Mouse (Mus musculus) kidney, postnatal 0 days (tissue): Measurements from ENCODE around the gene 4930524J08Rik. TPM values are rescaled to one million over a fixed set of nuclear protein-coding genes. Genes with fewer than 3 reads are reported as not detected.

ENCODE experiments used
- ATAC-seq: fragments of 200-750 bp; cut with Nextera tagmentation; replicated peaks from 2 replicates; pipeline ENCODE4 v1.8.0; 2017; ENCODE audit warnings: low read depth, moderate number of reproducible peaks, moderate TSS enrichment, moderate library complexity; ENCODE audit not compliant: low FRiP score
- DNase-seq: peaks from one replicate; pipeline ENCODE4 v3.0.0-alpha.2; 2016; ENCODE audit warnings: low spot score
- H3K27ac ChIP-seq: fragments of 300-500 bp; sonication (generic); 2 replicates; pipeline ENCODE4 v1.5.1; 2014; ENCODE audit warnings: mild to moderate bottlenecking
- H3K27me3 ChIP-seq: fragments of 300-500 bp; sonication (generic); 2 replicates; pipeline ENCODE4 v1.6.1; 2014; ENCODE audit warnings: low read length, mixed read lengths; ENCODE audit not compliant: insufficient read depth
- H3K36me3 ChIP-seq: fragments of 300-500 bp; sonication (generic); 2 replicates; pipeline ENCODE4 v1.6.1; 2014; ENCODE audit warnings: low read length, mixed read lengths; ENCODE audit not compliant: insufficient read depth
- H3K4me1 ChIP-seq: fragments of 300-500 bp; sonication (generic); replicated peaks from 2 replicates; pipeline ENCODE4 v1.6.1; 2014; ENCODE audit warnings: antibody characterized with exemption, low read length, mixed read lengths; ENCODE audit not compliant: insufficient read depth
- H3K4me2 ChIP-seq: fragments of 300-500 bp; sonication (generic); 2 replicates; pipeline ENCODE4 v1.6.1; 2014; ENCODE audit warnings: mild to moderate bottlenecking, low read length, moderate library complexity, mixed read lengths
- H3K4me3 ChIP-seq: fragments of 300-500 bp; sonication (generic); replicated peaks from 2 replicates; pipeline ENCODE4 v1.5.1; 2014; ENCODE audit warnings: low read depth, low read length
- H3K9ac ChIP-seq: fragments of 300-500 bp; sonication (generic); 2 replicates; pipeline ENCODE4 v1.6.1; 2014; ENCODE audit warnings: low read depth, low read length
- H3K9me3 ChIP-seq: fragments of 300-500 bp; sonication (generic); replicated peaks from 2 replicates; pipeline ENCODE4 v1.6.1; 2016; ENCODE audit warnings: low read length, inconsistent platforms, mixed read lengths
- CTCF ChIP-seq: IDR thresholded peaks from 2 replicates; pipeline ENCODE4 v1.5.1; 2016; ENCODE audit warnings: antibody characterized with exemption, low read depth, mild to moderate bottlenecking, moderate library complexity
- WGBS: fragments of 180-500 bp; shearing (Covaris S2); extraction: QIAGEN DNeasy Blood & Tissue Kit; methylation state at CpG from one replicate; pipeline ENCODE4 v1.1.7; 2014; 5-methylcytosine and 5-hydroxymethylcytosine counted together
- polyA plus RNA-seq: library from polyadenylated mRNA; unstranded; fragments of >200 nt; fragmentation: Nextera tagmentation; extraction: Ambion mirVana; gene quantifications from 2 replicates; pipeline ENCODE4 v1.2.1, GENCODE M21; 2015

Gene 4930524J08Rik
- polyA plus RNA-seq, 1 experiment from 2014 or later: 4.5 TPM

DNA sequence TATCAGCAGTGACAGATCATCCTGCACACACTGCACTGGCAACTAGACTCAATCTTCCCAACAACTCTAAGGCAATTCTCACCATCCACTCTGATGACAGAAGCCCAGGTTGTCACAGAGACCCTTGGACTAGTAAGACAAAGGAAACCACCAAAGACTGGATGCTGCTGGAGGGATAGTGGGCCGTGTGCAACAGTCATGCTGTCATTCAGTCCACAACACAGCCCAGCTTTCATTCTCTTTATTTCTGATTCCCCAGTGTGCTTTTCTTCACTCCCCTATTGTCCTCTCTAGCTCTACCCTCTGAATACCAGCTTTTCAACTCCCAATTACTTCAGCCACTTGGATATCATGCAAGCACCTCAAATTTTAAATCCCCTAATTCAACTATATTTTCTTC lies 25.0 kb upstream of the 4930524J08Rik start:
- Histone ChIP-seq H3K27me3 (no peaks in the 10 kb centered on the region), H3K4me2 (no peak overlapping the region), H3K27ac (no peak overlapping the region), H3K9me3 (no peaks in the 10 kb centered on the region), H3K36me3 (peaks cover 6% of the 10 kb centered on the region; the same call in 1 of the 2 replicates), H3K9ac (no peak overlapping the region), H3K4me1 (no peaks in the 10 kb centered on the region), H3K4me3 (no peak overlapping the region)
- DNase-seq (no peak), ATAC-seq (no peak)
- WGBS: 63% methylated on average over 1 of the region's 1 CpGs
- TF ChIP-seq CTCF: no peak

- 77% methylated on average over 1 of the region's 1 CpGs for WGBS
- Histone ChIP-seq H3K9ac (no peak overlapping the region), H3K36me3 (peaks cover 21% of the 10 kb centered on the region; the same call in 1 of the 2 replicates), H3K4me1 (no peaks in the 10 kb centered on the region), H3K9me3 (no peaks in the 10 kb centered on the region), H3K27me3 (no peaks in the 10 kb centered on the region), H3K27ac (no peak overlapping the region), H3K4me2 (no peak overlapping the region), H3K4me3 (no peak overlapping the region)
- TF ChIP-seq CTCF: no peak
- DNase-seq: no peak
- ATAC-seq: no peak
These were observed 20.2 kb upstream of the 4930524J08Rik start for GRCm38 (mm10) chr5:99958666-99959065.

DNA sequence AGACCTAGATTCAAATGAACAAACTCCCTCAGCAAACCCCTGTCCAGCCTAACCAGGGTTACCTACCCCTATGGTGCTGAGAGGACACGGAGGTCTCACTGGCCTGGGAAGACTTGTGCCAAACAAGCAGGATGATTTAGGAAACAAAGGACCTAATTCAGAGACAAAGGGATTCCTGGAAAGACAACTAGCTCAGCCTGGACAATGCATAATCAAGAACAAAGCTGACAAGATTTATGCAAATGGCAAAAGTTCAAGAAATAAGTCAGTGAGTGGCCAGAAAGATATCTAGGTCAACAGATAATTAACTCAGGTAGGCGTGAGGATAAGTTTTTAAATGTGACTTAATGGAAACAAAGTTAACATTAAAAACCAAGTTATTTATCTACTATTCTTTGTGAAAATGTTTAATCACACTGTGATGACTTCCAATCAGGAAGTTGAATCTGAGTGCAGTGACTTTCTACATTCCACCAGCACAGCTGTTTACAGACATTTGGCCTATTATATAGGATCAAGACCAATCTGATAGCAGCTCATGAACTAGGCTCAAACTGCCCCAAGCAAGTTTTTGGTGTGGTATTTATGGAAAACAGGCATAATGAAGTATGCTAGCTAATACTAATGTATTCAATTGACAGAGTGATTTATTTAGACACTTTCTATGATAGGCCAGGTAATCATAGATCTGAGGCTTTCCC lies 19.5 kb upstream of the 4930524J08Rik start:
- peaks cover 27% of the 10 kb centered on the region for H3K36me3 ChIP-seq
- no peak overlapping the region for H3K27ac ChIP-seq
- no peak for TF ChIP-seq CTCF
- H3K4me3 ChIP-seq: no peak overlapping the region
- H3K9ac ChIP-seq: no peak overlapping the region
- no peak overlapping the region for H3K4me2 ChIP-seq
- no peaks in the 10 kb centered on the region for H3K4me1 ChIP-seq
- no peaks in the 10 kb centered on the region for H3K9me3 ChIP-seq
- WGBS: 56% methylated on average over 2 of the region's 2 CpGs
- no peaks in the 10 kb centered on the region for H3K27me3 ChIP-seq
- ATAC-seq (peak; percentile 61), DNase-seq (peak; percentile 36)

DNA sequence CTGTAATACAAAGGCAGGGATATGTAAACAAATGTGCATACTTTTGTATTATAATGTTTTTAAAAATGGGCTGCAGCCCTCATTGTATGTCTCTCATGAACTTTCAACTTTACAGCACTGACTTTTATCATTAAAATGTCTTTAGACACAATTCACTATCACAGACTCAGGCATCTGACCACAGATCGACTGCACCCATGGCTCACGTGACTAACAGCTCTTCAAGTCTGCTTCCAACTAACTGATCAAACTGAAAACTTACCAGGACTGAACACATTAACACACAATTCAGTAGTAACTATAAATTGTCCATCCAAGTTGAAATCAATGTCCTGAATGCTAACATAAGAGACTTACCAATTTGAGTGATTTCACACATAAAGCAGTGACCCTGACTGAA lies 18.9 kb upstream of the 4930524J08Rik start:
- Histone ChIP-seq H3K4me2 (no peak overlapping the region), H3K4me3 (no peak overlapping the region), H3K27ac (no peak overlapping the region), H3K36me3 (peaks cover 30% of the 10 kb centered on the region), H3K9me3 (no peaks in the 10 kb centered on the region), H3K4me1 (no peaks in the 10 kb centered on the region), H3K27me3 (no peaks in the 10 kb centered on the region), H3K9ac (no peak overlapping the region)
- no peak for TF ChIP-seq CTCF
- 79% methylated on average over 2 of the region's 2 CpGs for WGBS
- DNase-seq: no peak
- ATAC-seq: no peak; the same call in 1 of the 2 replicates

DNA sequence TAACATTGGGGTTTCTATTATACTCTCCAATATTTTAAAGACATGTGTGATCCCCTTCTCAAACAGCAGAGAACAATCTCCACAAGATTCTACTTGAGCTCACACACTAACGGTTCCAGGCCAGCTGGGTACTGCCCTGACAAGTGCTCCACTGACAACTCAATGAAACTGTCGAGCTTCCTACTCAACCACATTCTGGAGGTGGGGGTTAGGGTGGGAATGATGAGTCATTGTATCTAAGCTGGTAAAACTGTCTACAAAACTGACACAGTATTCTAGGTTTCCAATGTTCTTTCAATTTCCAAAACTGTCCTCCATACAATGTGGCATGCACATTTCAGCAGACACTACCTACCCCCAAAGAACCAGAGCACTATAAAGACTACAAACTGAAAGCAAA lies 4.9 kb upstream of the 4930524J08Rik start:
- peaks cover 10% of the 10 kb centered on the region for H3K4me1 ChIP-seq
- 8% methylated on average over 2 of the region's 2 CpGs for WGBS
- H3K4me3 ChIP-seq: no peak overlapping the region
- no peaks in the 10 kb centered on the region for H3K36me3 ChIP-seq
- H3K27me3 ChIP-seq: no peaks in the 10 kb centered on the region
- DNase-seq (no peak), ATAC-seq (no peak)
- no peaks in the 10 kb centered on the region for H3K9me3 ChIP-seq
- TF ChIP-seq CTCF: no peak
- H3K9ac ChIP-seq: no peak overlapping the region
- H3K4me2 ChIP-seq: peak overlapping the region; percentile 25; the same call in 1 of the 2 replicates
- no peak overlapping the region for H3K27ac ChIP-seq

DNA sequence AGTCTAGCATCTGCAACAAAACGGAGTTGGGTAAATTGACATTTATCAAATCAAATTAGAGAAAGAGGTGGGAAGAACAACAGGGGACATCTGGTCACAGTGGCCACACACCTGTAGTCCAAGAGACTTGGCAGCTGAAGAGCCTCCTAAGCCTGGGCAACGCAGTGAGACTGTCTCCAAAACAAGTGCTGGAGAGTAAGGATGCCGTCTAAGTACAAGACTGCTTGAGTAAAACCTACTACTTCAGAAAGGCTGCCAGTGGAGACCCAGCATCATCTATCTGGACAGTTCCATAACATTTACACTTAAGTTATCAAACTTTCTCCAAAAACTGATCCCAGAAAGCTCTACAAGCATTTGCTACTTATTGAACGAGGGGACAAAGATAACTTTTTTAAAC lies 3.8 kb upstream of the 4930524J08Rik start:
- ATAC-seq: no peak
- Histone ChIP-seq H3K9ac (no peak overlapping the region), H3K36me3 (no peaks in the 10 kb centered on the region), H3K4me2 (peak overlapping the region; percentile 79), H3K4me1 (peaks cover 13% of the 10 kb centered on the region), H3K4me3 (no peak overlapping the region), H3K9me3 (no peaks in the 10 kb centered on the region), H3K27me3 (no peaks in the 10 kb centered on the region), H3K27ac (no peak overlapping the region)
- DNase-seq: no peak
- no peak for TF ChIP-seq CTCF
- 41% methylated on average over 4 of the region's 4 CpGs for WGBS
